Mouse (Mus musculus) liver, embryonic 12.5 days (tissue): ENCODE measurements around the gene Olfr70. TPM values are rescaled to one million over a fixed set of nuclear protein-coding genes. Genes with fewer than 3 reads are reported as not detected.

Experiments used
- polyA plus RNA-seq: library from polyadenylated mRNA; unstranded; fragments of >200 nt; fragmentation: Nextera tagmentation; extraction: Ambion mirVana; gene quantifications from 2 replicates; pipeline ENCODE4 v1.2.1, GENCODE M21; 2016

Olfr70 gene
- polyA plus RNA-seq, 1 experiment from 2014 or later: not detected

Other genes starting within 250 kb of the Olfr70 start
- gene Cd72, start 246.2 kb downstream of the Olfr70 start, polyA plus RNA-seq: 1.1 TPM in 2 replicates
- gene Sit1, start 217.1 kb downstream of the Olfr70 start, polyA plus RNA-seq: not detected in 2 replicates
- 38.3 and 40.0 TPM in 2 replicates for gene Ccdc107, start 207.9 kb downstream of the Olfr70 start, polyA plus RNA-seq
- gene Arhgef39, start 201.1 kb downstream of the Olfr70 start, polyA plus RNA-seq: 32.6 and 35.8 TPM in 2 replicates
- 1.2 and 1.3 TPM in 2 replicates for gene Car9, start 193.8 kb downstream of the Olfr70 start, polyA plus RNA-seq
- 27.9 and 29.9 TPM in 2 replicates for gene Tpm2, start 177.0 kb downstream of the Olfr70 start, polyA plus RNA-seq
- gene Creb3, start 138.5 kb downstream of the Olfr70 start, polyA plus RNA-seq: 17.9 and 19.7 TPM in 2 replicates
- gene Tln1, start 138.1 kb downstream of the Olfr70 start, polyA plus RNA-seq: 73.3 and 75.5 TPM in 2 replicates
- gene Rgp1, start 122.1 kb downstream of the Olfr70 start, polyA plus RNA-seq: 17.4 and 18.0 TPM in 2 replicates
- gene Gba2, start 121.9 kb downstream of the Olfr70 start, polyA plus RNA-seq: 23.5 and 23.6 TPM in 2 replicates
- 1.1 TPM in 1 of 2 replicates, not detected in the other for gene Msmp, start 116.3 kb downstream of the Olfr70 start, polyA plus RNA-seq
- 1.5 and 2.1 TPM in 2 replicates for gene Npr2, start 68.9 kb downstream of the Olfr70 start, polyA plus RNA-seq
- gene Spag8, start 47.2 kb downstream of the Olfr70 start, polyA plus RNA-seq: 0.20 and 0.36 TPM in 2 replicates
- 59.8 and 66.1 TPM in 2 replicates for gene Hint2, start 44.3 kb downstream of the Olfr70 start, polyA plus RNA-seq
- gene Tmem8b, start 31.8 kb downstream of the Olfr70 start, polyA plus RNA-seq: 0.44 and 0.53 TPM in 2 replicates
- 1.5 and 1.8 TPM in 2 replicates for gene Fam221b, start 31.7 kb downstream of the Olfr70 start, polyA plus RNA-seq
- gene Olfr71, start 9.4 kb upstream of the Olfr70 start, polyA plus RNA-seq: not detected in 2 replicates
- gene Hrct1, start 26.4 kb upstream of the Olfr70 start, polyA plus RNA-seq: 0.14 and 0.19 TPM in 2 replicates
- 0.02 TPM in 2 replicates for gene Spaar, start 29.2 kb upstream of the Olfr70 start, polyA plus RNA-seq
- gene Olfr159, start 70.2 kb upstream of the Olfr70 start, polyA plus RNA-seq: not detected in 2 replicates
- not detected in 2 replicates for gene Olfr156, start 123.1 kb upstream of the Olfr70 start, polyA plus RNA-seq
- not detected in 2 replicates for gene Olfr157, start 139.4 kb upstream of the Olfr70 start, polyA plus RNA-seq
- gene Olfr155, start 150.8 kb upstream of the Olfr70 start, polyA plus RNA-seq: not detected in 2 replicates
- 5.3 and 5.8 TPM in 2 replicates for gene Reck, start 174.7 kb upstream of the Olfr70 start, polyA plus RNA-seq